Mouse (Mus musculus): ENCODE results near the gene Slxl1.
"Not testable (repeated sequence)": the region's sequence is repeated elsewhere in the genome, so short reads cannot be mapped to it uniquely, and the experiment has no call there.

Gene Slxl1

DNA sequence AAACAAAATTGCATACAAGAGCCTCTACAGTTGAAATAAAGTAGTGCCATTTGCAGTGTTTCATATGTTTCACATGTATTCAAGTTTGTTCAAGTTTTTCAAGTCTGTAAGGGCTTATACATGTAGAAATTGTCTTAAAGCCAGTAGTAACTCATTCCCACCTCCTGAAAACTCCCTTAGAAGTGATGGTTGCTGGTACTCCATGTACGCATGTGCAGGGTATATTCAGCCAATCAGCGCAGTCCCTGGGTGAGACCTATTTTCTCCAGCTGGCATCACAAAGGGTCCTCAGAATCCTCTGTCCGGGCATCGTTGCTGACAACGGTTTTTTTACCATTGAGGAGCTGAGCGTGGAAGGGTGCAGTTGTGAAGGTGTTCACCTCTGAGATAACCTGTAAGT lies at the start of gene Slxl1:
Gene Slxl1, plus strand, starts transcription at position 301 of the 400 bp plus-strand sequence.
- DNase-seq (ENCODE audit: low spot score in 2 of 2), result not testable (repeated sequence)
